Mouse (Mus musculus) 416B (cell line): ENCODE measurements around the gene Thyn1.

ENCODE experiments used
- DNase-seq: peaks from one replicate; pipeline ENCODE4 v3.0.0; 2011; ENCODE audit warnings: low read depth

Thyn1 gene

DNA sequence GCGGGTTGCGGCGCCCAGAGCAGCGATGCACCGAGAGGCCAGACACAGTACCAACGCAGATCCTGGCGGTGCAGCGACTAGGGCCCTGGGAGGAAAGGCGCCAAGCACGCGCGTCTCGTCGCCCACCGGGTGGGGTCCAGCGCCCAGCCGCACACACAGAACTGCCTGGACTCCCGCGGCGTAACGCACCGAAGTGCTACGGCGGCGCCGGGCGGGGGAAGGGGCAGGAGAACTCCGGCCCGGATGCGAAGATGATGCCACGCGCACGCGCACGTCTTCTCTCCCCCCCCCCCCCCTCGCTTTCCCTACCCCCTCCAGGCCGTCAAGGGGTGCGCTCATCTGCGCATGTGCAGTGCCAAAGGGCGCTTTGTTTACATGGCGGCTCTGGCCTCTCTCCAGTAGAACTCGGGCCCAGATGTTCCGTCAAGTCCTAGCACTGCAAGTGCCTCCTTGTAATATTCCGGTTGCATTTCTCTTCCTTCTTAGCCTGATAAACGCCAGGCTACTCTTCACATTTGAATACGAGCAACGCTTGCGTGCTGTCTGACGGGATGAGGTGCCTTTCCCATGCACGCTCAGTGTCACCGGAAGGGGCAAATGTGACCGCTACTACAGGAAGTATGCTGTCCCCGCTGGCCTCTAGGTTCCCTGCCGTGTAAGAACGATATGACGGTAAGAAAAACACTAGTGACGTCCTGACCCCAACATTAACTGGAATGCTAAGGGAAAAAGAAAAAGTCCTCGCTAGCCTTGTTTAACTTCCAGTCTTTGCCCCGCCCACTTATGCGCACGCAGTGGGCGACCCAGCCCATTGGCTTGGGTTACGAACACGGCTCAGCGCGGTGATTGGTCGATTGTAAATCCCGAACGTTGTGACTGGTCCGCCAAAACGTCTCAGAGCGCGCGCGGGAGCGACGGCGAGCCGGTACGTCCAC, 30.6 kb downstream of the Thyn1 start, which contains the start of the genes Vps26b and Ncapd3:
Gene Vps26b (minus strand): TSS at position 238 of the 935 bp plus-strand sequence.
Gene Ncapd3 (plus strand): TSS at position 348 of the 935 bp plus-strand sequence.
- peak; percentile 97 for DNase-seq

DNA sequence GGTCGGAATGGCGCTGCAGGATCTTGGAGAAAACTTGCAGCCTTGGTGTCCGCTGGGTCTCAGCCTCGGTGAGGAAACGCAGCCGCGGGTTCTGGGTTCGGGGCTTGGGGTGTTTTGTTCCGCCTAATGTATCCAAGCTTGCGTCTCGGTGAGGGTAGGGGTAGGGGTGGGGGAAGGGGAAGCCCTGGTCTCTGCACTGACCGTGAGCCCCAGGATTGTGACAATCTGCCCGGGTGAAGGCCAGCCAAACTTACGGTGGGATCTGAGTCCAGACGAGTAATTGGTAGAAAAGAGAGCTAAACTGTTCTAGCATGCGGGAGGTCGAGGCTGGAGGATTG, 31.2 kb downstream of the Thyn1 start:
- no peak for DNase-seq

DNA sequence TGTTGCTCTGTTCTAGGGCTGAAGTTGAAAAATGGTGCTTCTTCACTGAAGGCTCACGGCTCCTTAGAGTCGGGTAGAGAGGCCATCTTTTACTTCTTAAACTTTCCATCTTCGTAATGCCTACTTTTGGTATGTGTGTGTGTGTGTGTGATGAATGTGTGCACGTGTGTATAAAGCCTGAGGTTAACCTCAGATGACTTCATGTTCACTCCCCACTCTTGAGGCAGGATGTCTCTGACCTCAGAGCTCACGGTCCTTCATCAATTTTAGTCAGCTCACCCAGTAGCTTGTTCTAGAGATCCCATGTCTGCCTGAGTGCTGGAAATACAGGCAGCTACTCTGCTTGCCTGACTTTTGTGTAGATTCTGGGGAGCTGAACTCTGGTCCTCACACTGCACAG, 44.4 kb downstream of the Thyn1 start:
- DNase-seq, result peak; percentile 49

DNA sequence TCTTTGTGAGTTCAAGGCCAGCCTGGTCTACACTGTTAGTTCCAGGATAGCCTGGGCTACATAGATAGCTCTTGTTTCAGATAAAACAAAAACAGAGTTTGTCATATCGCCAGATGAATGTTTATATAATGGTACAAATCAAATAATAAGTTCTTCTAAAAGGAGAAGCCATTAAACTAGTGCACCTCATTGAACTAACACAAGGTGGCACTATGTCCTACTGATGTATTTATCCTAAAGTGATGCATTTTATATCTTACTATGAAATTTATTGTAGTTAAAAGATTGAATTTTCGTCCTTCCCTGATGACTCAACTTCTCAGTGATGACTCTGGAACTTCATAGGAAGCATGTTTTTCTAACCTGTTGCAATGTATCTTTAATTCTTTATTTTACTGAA, 50.0 kb downstream of the Thyn1 start:
- peak; percentile 41 for DNase-seq
